Mouse (Mus musculus): ENCODE results near the gene Gm20388. TPM values are rescaled to one million over a fixed set of nuclear protein-coding genes. Genes with fewer than 3 reads are reported as not detected.

Gm20388 gene
- polyA plus RNA-seq, 1 experiment from 2014 or later = 1.4 TPM

- no peak for ATAC-seq (ENCODE audit: low read depth)
- H3K9me3 ChIP-seq (replicated peaks; ENCODE audit: control insufficient read depth, low read length) = no peaks in the 10 kb centered on the region
- H3K4me1 ChIP-seq (ENCODE audit: control insufficient read depth, low read depth, low read length) = no peaks in the 10 kb centered on the region
- no peak overlapping the region for H3K4me2 ChIP-seq (ENCODE audit: low read depth, low read length)
- H3K27ac ChIP-seq (ENCODE audit: low read length) = no peak overlapping the region
- WGBS (ENCODE audit: insufficient replicate concordance) = 49% methylated on average over 6 of the region's 6 CpGs
- no peak overlapping the region for H3K9ac ChIP-seq (ENCODE audit: low read depth, low read length)
- H3K4me3 ChIP-seq (ENCODE audit: low read depth, low read length) = no peak overlapping the region
- H3K36me3 ChIP-seq (ENCODE audit: control insufficient read depth, insufficient read depth) = no peaks in the 10 kb centered on the region
- peaks cover 38% of the 10 kb centered on the region for H3K27me3 ChIP-seq (ENCODE audit: control insufficient read depth, insufficient read depth, low read depth, low read length)
These were observed 969.3 kb downstream of the Gm20388 start for GRCm38 (mm10) chr8:120879928-120880327.

- H3K27ac ChIP-seq (ENCODE audit: low read length) = no peak overlapping the region
- H3K4me2 ChIP-seq (ENCODE audit: low read depth, low read length) = no peak overlapping the region
- H3K9ac ChIP-seq (ENCODE audit: low read depth, low read length) = no peak overlapping the region
- no peaks in the 10 kb centered on the region for H3K4me1 ChIP-seq (ENCODE audit: control insufficient read depth, low read depth, low read length)
- peaks cover 51% of the 10 kb centered on the region for H3K27me3 ChIP-seq (ENCODE audit: control insufficient read depth, insufficient read depth, low read depth, low read length)
- no peak overlapping the region for H3K4me3 ChIP-seq (ENCODE audit: low read depth, low read length)
- no peaks in the 10 kb centered on the region for H3K9me3 ChIP-seq (replicated peaks; ENCODE audit: control insufficient read depth, low read length)
- no peaks in the 10 kb centered on the region for H3K36me3 ChIP-seq (ENCODE audit: control insufficient read depth, insufficient read depth)
- WGBS (ENCODE audit: insufficient replicate concordance) = 61% methylated on average over 10 of the region's 10 CpGs
- no peak for ATAC-seq (ENCODE audit: low read depth)
These were observed 971.0 kb downstream of the Gm20388 start for GRCm38 (mm10) chr8:120881634-120882033.

- Histone ChIP-seq H3K27ac (ENCODE audit: low read length) (no peak overlapping the region), H3K27me3 (ENCODE audit: control insufficient read depth, insufficient read depth, low read depth, low read length) (peaks cover 57% of the 10 kb centered on the region), H3K9me3 (replicated peaks; ENCODE audit: control insufficient read depth, low read length) (no peaks in the 10 kb centered on the region), H3K4me1 (ENCODE audit: control insufficient read depth, low read depth, low read length) (no peaks in the 10 kb centered on the region), H3K9ac (ENCODE audit: low read depth, low read length) (no peak overlapping the region), H3K36me3 (ENCODE audit: control insufficient read depth, insufficient read depth) (no peaks in the 10 kb centered on the region), H3K4me2 (ENCODE audit: low read depth, low read length) (no peak overlapping the region), H3K4me3 (ENCODE audit: low read depth, low read length) (no peak overlapping the region)
- WGBS (ENCODE audit: insufficient replicate concordance) = 27% methylated on average over 13 of the region's 13 CpGs
- no peak for ATAC-seq (ENCODE audit: low read depth)
These were observed 972.0 kb downstream of the Gm20388 start for GRCm38 (mm10) chr8:120882657-120883056.

- H3K27me3 ChIP-seq (ENCODE audit: control insufficient read depth, insufficient read depth, low read depth, low read length) = peaks cover 63% of the 10 kb centered on the region
- no peaks in the 10 kb centered on the region for H3K9me3 ChIP-seq (replicated peaks; ENCODE audit: control insufficient read depth, low read length)
- no peak overlapping the region for H3K9ac ChIP-seq (ENCODE audit: low read depth, low read length)
- H3K4me3 ChIP-seq (ENCODE audit: low read depth, low read length) = no peak overlapping the region
- no peak overlapping the region for H3K4me2 ChIP-seq (ENCODE audit: low read depth, low read length)
- no peak overlapping the region for H3K27ac ChIP-seq (ENCODE audit: low read length)
- no peaks in the 10 kb centered on the region for H3K36me3 ChIP-seq (ENCODE audit: control insufficient read depth, insufficient read depth)
- WGBS (ENCODE audit: insufficient replicate concordance) = 5% methylated on average over 25 of the region's 25 CpGs
- ATAC-seq (ENCODE audit: low read depth) = no peak
- no peaks in the 10 kb centered on the region for H3K4me1 ChIP-seq (ENCODE audit: control insufficient read depth, low read depth, low read length)
These were observed 972.7 kb downstream of the Gm20388 start for GRCm38 (mm10) chr8:120883369-120883768.

GRCm38 (mm10) chr8:120883853-120884252, 973.2 kb downstream of the Gm20388 start:
- no peak overlapping the region for H3K4me2 ChIP-seq (ENCODE audit: low read depth, low read length)
- no peaks in the 10 kb centered on the region for H3K36me3 ChIP-seq (ENCODE audit: control insufficient read depth, insufficient read depth)
- H3K4me1 ChIP-seq (ENCODE audit: control insufficient read depth, low read depth, low read length) = no peaks in the 10 kb centered on the region
- H3K27ac ChIP-seq (ENCODE audit: low read length) = no peak overlapping the region
- ATAC-seq (ENCODE audit: low read depth) = no peak
- no peak overlapping the region for H3K4me3 ChIP-seq (ENCODE audit: low read depth, low read length)
- no peaks in the 10 kb centered on the region for H3K9me3 ChIP-seq (replicated peaks; ENCODE audit: control insufficient read depth, low read length)
- WGBS (ENCODE audit: insufficient replicate concordance) = 10% methylated on average over 15 of the region's 15 CpGs
- peaks cover 66% of the 10 kb centered on the region for H3K27me3 ChIP-seq (ENCODE audit: control insufficient read depth, insufficient read depth, low read depth, low read length)
- no peak overlapping the region for H3K9ac ChIP-seq (ENCODE audit: low read depth, low read length)

GRCm38 (mm10) chr8:120884881-120885280, 974.2 kb downstream of the Gm20388 start:
- Histone ChIP-seq H3K9me3 (replicated peaks; ENCODE audit: control insufficient read depth, low read length) (no peaks in the 10 kb centered on the region), H3K27me3 (ENCODE audit: control insufficient read depth, insufficient read depth, low read depth, low read length) (peaks cover 76% of the 10 kb centered on the region), H3K36me3 (ENCODE audit: control insufficient read depth, insufficient read depth) (no peaks in the 10 kb centered on the region), H3K4me1 (ENCODE audit: control insufficient read depth, low read depth, low read length) (no peaks in the 10 kb centered on the region), H3K9ac (ENCODE audit: low read depth, low read length) (no peak overlapping the region), H3K4me2 (ENCODE audit: low read depth, low read length) (no peak overlapping the region), H3K27ac (ENCODE audit: low read length) (no peak overlapping the region), H3K4me3 (ENCODE audit: low read depth, low read length) (no peak overlapping the region)
- no peak for ATAC-seq (ENCODE audit: low read depth)
- 16% methylated on average over 13 of the region's 13 CpGs for WGBS (ENCODE audit: insufficient replicate concordance)

GRCm38 (mm10) chr8:120887254-120887653, 976.6 kb downstream of the Gm20388 start:
- H3K27me3 ChIP-seq (ENCODE audit: control insufficient read depth, insufficient read depth, low read depth, low read length) = peaks cover 74% of the 10 kb centered on the region
- H3K4me3 ChIP-seq (ENCODE audit: low read depth, low read length) = no peak overlapping the region
- H3K36me3 ChIP-seq (ENCODE audit: control insufficient read depth, insufficient read depth) = no peaks in the 10 kb centered on the region
- H3K9ac ChIP-seq (ENCODE audit: low read depth, low read length) = no peak overlapping the region
- H3K4me1 ChIP-seq (ENCODE audit: control insufficient read depth, low read depth, low read length) = no peaks in the 10 kb centered on the region
- H3K27ac ChIP-seq (ENCODE audit: low read length) = no peak overlapping the region
- WGBS (ENCODE audit: insufficient replicate concordance) = 3% methylated on average over 10 of the region's 10 CpGs
- H3K4me2 ChIP-seq (ENCODE audit: low read depth, low read length) = no peak overlapping the region
- no peak for ATAC-seq (ENCODE audit: low read depth)
- H3K9me3 ChIP-seq (replicated peaks; ENCODE audit: control insufficient read depth, low read length) = no peaks in the 10 kb centered on the region

GRCm38 (mm10) chr8:120888005-120888404, 977.4 kb downstream of the Gm20388 start:
- no peaks in the 10 kb centered on the region for H3K36me3 ChIP-seq (ENCODE audit: control insufficient read depth, insufficient read depth)
- 19% methylated on average over 5 of the region's 5 CpGs for WGBS (ENCODE audit: insufficient replicate concordance)
- no peak overlapping the region for H3K9ac ChIP-seq (ENCODE audit: low read depth, low read length)
- ATAC-seq (ENCODE audit: low read depth) = no peak
- H3K27ac ChIP-seq (ENCODE audit: low read length) = no peak overlapping the region
- peaks cover 72% of the 10 kb centered on the region for H3K27me3 ChIP-seq (ENCODE audit: control insufficient read depth, insufficient read depth, low read depth, low read length)
- no peak overlapping the region for H3K4me3 ChIP-seq (ENCODE audit: low read depth, low read length)
- H3K4me2 ChIP-seq (ENCODE audit: low read depth, low read length) = no peak overlapping the region
- no peaks in the 10 kb centered on the region for H3K9me3 ChIP-seq (replicated peaks; ENCODE audit: control insufficient read depth, low read length)
- H3K4me1 ChIP-seq (ENCODE audit: control insufficient read depth, low read depth, low read length) = no peaks in the 10 kb centered on the region

GRCm38 (mm10) chr8:120889189-120889588, 978.5 kb downstream of the Gm20388 start:
- Histone ChIP-seq H3K27me3 (ENCODE audit: control insufficient read depth, insufficient read depth, low read depth, low read length) (peaks cover 68% of the 10 kb centered on the region), H3K4me1 (ENCODE audit: control insufficient read depth, low read depth, low read length) (no peaks in the 10 kb centered on the region), H3K36me3 (ENCODE audit: control insufficient read depth, insufficient read depth) (no peaks in the 10 kb centered on the region), H3K9me3 (replicated peaks; ENCODE audit: control insufficient read depth, low read length) (no peaks in the 10 kb centered on the region), H3K4me3 (ENCODE audit: low read depth, low read length) (no peak overlapping the region), H3K4me2 (ENCODE audit: low read depth, low read length) (no peak overlapping the region), H3K27ac (ENCODE audit: low read length) (no peak overlapping the region), H3K9ac (ENCODE audit: low read depth, low read length) (no peak overlapping the region)
- 62% methylated on average over 4 of the region's 4 CpGs for WGBS (ENCODE audit: insufficient replicate concordance)
- no peak for ATAC-seq (ENCODE audit: low read depth)

All from liver, embryonic 16.5 days (tissue).